Mouse (Mus musculus) mouse trophoblast stem cell (cell line): ENCODE measurements at regions not wholly inside any gene's neighbourhood (a gene's known extent, or its start where the extent isn't known, plus 50 kb on each side); places are given as distances from the start of the nearest gene placed in this dataset.
"Not testable (repeated sequence)": the region's sequence is repeated elsewhere in the genome, so short reads cannot be mapped to it uniquely, and the experiment has no call there.

Experiments
- in situ Hi-C, 2 experiments: fragments of 300-500 bp; cut with MseI, MboI; formaldehyde crosslinking; loops; 2 replicates in 1 of 2; 3 replicates in 1 of 2; pipeline ENCODE4 v1.15.1; 2025

DNA sequence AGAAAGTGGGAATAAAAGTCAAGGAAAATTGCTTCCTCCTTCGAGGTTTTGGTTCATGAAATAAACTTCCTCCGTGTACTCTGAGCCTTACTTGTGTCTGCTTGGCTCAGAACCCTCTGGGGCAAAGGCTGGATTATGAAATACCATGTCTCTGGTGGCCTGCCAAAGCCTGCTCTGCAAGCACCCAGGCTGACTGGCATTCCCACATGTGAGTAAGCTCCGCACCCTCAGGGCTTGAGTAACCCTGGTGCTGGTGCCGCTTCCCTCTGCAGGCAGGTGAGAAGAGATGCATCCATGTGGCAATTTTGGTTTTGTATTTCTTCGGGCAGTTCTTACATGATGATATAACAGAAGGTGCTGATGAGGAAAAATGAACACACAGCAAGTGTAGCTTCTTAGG, 66.0 kb downstream of the Nr2f2 start:
- in situ Hi-C loops: no loop called here

DNA sequence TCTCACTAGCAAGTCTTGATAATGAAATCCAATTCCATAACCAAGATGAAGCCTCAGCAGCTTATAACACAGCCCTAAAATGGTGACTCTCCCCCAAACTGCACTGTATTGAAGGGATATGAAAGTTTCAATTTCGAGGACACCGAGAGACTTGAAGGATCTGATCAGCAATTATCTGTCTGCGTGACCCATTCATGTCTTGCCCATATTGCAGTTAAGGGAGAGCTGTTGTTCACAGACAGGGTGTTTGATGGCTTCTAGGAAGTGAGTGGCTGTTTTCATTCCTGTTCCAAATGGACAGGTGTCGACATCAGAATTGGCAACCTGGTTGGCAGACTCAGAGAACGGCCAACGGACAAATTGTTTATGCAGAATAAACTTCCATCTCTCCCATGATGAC, 75.1 kb downstream of the Nr2f2 start:
- in situ Hi-C loops: no loop called here

- in situ Hi-C loops: no loop called here
These were observed 75.7 kb downstream of the Nr2f2 start for GRCm38 (mm10) chr7:70290733-70291320.

- in situ Hi-C loops: no loop called here
These were observed 76.3 kb downstream of the Nr2f2 start for GRCm38 (mm10) chr7:70290277-70290676.

GRCm38 (mm10) chr7:70288621-70289020, 77.9 kb downstream of the Nr2f2 start:
- in situ Hi-C loops: no loop called here

DNA sequence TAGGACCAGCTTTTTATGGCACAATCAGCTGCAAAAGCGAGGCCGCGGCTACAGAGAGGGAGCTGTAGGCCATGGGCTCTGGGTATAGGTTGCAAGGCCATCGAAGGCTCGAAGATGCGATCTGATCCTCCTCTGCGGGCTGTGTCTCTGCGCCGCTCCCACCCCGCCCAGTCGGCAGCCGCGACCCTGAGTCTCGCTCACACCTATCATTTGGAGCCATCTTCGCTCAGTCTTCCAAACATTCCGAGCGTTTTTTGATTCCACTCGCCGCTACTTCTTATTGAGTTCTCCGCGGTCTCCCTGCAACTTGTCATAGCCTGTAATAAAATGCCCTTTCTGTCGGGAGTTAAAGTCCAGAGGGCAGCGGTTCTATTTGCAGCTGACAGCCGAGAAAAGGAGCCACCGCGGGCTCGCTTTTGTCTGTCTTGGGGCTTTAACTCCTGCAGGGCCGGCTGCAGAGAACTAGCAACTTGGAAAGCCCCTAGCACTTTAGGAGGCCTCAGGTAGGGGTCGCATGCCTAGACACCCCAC, 78.6 kb downstream of the Nr2f2 start:
- in situ Hi-C loops: no loop called here

- in situ Hi-C loops: no loop called here
These were observed 79.6 kb downstream of the Nr2f2 start for GRCm38 (mm10) chr7:70286836-70287355.

GRCm38 (mm10) chr7:70285344-70285743, 81.2 kb downstream of the Nr2f2 start:
- in situ Hi-C loops: no loop called here

- in situ Hi-C loops: no loop called here
These were observed 82.7 kb downstream of the Nr2f2 start for GRCm38 (mm10) chr7:70283836-70284235.

DNA sequence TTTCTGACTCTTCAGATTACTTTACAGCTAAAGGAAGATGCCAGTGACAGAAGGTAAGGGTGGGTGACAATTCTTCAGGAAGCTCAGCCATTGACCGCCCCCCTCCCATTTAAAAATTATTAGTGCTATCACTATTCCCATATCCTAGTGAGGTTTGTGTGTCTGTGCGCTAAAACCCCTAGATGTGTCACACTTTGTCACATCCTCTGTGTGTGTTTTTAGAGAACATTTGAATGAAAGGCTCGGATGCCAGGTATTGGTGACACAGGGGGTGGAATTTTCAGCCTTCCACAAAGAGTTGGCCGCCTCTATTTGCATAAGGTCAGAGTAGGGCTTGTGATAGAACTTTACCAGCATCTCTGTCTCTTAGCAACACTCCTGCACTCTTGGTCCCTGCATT, 83.4 kb downstream of the Nr2f2 start:
- in situ Hi-C loops: no loop called here

DNA sequence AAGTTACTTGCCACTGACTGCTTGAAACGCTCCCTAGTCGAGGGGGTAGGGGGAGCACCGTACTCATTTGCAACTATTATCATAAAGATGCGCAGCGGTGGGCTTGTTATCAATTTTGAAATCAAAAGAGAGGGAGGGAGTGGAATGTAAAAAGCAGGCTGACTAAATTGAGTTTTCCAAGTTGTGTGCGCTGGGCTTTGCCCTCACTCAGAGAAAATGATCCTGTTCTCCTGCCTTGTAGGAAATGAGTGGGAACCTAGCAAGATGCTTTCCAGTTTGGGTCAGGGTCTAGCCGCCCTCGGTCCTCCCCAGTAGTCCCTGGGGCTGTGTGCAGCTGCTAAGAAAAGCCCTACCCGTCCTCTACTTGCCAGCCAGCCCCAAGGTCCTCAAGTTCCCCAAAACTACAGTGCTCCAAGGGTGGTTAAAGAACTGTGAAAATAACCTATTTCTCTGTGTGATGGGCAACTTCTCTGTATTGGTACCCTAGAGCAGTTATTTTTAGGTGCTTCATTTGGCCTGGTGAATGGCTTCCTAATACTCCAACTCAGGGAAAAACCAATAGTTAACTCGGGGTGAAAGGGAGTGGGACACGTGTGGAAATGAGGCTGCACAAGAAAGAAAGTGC, 84.5 kb downstream of the Nr2f2 start:
- in situ Hi-C loops: no loop called here

GRCm38 (mm10) chr7:70281381-70281750, 85.2 kb downstream of the Nr2f2 start:
- in situ Hi-C loops: no loop called here

DNA sequence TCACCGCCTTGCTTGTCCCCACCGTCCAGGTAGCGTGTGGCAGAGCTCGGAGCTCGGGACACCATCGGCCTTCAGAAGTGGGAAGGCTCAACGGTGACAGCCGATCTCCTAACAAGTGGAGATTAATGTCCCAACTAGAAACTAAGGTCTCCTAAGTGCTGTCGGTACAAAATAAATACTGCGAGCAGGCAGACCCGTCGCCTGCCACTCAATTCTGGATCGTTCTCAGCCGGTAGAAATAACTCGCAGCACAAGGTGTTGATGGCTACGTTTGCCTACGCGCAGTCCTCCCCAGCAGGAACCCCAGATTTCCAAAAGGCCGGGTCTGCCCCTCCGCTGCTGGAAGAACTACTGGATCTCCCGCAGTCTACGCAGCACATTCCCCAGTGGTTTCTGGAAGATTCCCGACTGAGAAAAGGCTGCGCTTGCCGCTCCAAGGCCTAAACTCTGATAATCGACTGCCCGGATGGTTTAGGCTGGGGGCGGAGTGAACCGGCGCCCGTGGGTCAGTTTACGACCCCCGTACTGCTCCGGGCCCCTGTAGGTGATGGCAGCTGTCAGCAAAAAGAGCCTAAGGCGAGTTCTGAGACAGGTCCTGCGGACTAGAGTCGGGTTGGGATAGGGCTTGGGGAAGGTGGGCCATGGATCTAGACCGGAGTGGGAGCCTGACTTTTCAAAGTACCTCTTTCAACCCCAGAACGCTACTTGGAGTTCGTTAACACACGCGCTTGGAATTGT, 85.7 kb downstream of the Nr2f2 start:
- in situ Hi-C loops: no loop called here

- in situ Hi-C loops: no loop called here
These were observed 86.5 kb downstream of the Nr2f2 start for GRCm38 (mm10) chr7:70279927-70280642.

DNA sequence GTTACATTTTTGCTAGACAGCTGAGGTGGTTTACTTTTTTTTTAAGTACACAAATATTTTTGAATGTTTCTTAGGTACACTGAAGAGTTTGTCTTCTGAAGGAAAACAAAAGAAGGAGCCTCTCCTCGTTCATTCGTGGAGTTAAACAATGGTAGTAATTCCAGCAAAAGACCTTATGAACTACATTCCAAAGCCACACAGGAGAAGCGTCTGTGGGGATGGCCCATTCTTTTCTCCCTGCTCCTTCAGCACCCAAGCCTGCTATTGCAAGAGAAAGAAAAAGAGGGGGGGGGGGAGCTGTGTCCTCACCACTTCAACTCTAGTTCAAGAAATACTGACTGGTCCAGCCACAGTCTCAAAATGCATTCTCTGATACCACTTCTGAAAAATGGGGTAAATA, 87.4 kb downstream of the Nr2f2 start:
- in situ Hi-C loops: no loop called here

- in situ Hi-C loops: no loop called here
These were observed 90.5 kb downstream of the Nr2f2 start for GRCm38 (mm10) chr7:70276078-70276477.

DNA sequence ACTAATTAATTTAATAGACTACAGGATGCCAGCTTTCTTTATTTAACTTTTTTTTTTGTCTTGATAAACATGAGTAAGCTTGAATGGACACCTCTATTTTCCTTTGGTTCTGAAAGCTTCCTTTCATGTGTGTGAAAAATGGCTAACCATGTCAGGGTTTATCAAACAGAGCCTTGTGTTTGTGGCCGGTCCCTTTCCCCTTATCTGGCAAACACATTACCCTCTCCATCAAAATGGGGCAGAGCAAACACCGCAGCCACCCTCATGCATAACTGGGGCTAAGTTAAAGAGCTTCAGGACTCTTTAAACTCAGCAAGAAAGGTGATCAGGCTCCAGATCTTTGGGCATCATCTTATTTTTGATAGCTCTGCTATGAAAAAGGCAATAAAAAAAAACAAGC, 92.2 kb downstream of the Nr2f2 start:
- in situ Hi-C loops: no loop called here

DNA sequence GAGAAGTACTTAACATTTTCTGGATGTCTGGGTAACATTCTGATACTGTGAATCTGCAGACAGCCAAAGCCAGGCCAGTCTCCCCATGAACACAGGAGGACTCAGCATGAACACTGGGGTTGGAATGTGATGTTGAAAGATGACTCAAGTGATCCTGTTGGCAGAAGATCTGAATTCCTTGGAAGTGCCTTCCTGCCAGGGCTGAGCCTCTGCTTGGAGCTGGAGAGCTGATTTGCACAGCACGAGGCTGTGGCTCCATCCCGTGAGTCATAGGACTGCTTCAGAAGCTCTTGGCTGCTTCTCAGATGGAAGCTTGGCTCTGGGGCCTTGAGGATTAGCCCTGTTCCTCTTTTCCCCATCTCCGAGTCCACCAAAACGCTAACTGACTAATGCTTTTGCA, 99.5 kb downstream of the Nr2f2 start:
- in situ Hi-C loops: no loop called here

DNA sequence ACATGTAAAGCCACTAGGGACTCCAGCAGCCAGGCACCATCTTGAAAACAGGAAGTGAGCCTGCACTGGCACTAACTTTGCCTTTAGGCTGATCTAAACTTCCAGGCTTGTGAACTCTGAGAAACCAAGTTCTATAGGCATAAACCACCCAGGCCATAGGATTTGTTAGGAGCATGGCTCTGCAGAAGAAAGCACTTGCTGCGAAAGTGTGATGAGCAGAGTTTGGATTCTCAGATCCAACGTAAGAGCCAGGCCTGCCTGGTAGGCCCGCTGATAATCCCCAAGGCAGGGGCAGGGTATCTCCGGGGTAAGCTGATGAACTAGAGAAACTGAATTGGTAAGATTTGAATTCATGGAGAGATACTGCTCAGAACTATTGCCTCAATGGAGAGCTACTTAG, 109.7 kb downstream of the Nr2f2 start:
- in situ Hi-C loops: no loop called here

GRCm38 (mm10) chr7:70255072-70255471, 111.5 kb downstream of the Nr2f2 start:
- in situ Hi-C loops: no loop called here

GRCm38 (mm10) chr7:70253275-70253674, 113.3 kb downstream of the Nr2f2 start:
- in situ Hi-C loops: no loop called here

DNA sequence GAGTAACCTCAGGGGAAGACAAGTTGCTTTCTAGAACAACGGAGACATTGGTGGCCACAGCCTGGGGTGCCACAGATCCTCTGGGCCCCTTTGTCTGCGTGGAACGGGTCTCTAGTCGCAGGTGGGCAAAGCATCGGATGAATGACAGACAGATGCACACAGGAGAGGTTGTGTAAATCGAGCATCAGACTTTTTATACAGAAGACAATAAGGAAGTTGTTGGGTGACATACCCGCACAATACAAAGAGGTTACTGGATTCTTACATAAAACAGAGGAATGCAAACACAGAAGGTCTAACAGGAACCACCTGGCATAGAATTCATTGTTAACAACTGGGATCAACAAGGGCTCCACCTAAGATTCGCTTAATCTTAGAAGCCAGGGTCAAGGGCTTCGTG, 127.5 kb downstream of the Nr2f2 start:
- in situ Hi-C loops: not testable (repeated sequence)
